Mouse (Mus musculus): ENCODE measurements around the gene Gcnt7.

Gene Gcnt7

GRCm38 (mm10) chr2:172460647-172461046, 2.3 kb upstream of the Gcnt7 start:
- DNase-seq (ENCODE audit: low read depth, low spot score), result no peak

- no peak for DNase-seq (ENCODE audit: low read depth, low spot score)
These were observed 5.9 kb downstream of the Gcnt7 start for GRCm38 (mm10) chr2:172452458-172452857.

- DNase-seq (ENCODE audit: low read depth, low spot score), result no peak
These were observed 6.4 kb downstream of the Gcnt7 start for GRCm38 (mm10) chr2:172452031-172452430.

GRCm38 (mm10) chr2:172450640-172451039, 7.8 kb downstream of the Gcnt7 start:
- DNase-seq (ENCODE audit: low read depth, low spot score), result no peak

GRCm38 (mm10) chr2:172448329-172448728, 10.1 kb downstream of the Gcnt7 start:
- DNase-seq (ENCODE audit: low read depth, low spot score), result no peak

- no peak for DNase-seq (ENCODE audit: low read depth, low spot score)
These were observed 11.1 kb downstream of the Gcnt7 start for GRCm38 (mm10) chr2:172447317-172447716.

- no peak for DNase-seq (ENCODE audit: low read depth, low spot score)
These were observed 12.8 kb downstream of the Gcnt7 start for GRCm38 (mm10) chr2:172445617-172446016.

GRCm38 (mm10) chr2:172441176-172441575, 17.2 kb downstream of the Gcnt7 start:
- DNase-seq (ENCODE audit: low read depth, low spot score), result peak; percentile 43

- DNase-seq (ENCODE audit: low read depth, low spot score), result no peak
These were observed 17.8 kb downstream of the Gcnt7 start for GRCm38 (mm10) chr2:172440640-172441005.

- peak; percentile 95 for DNase-seq (ENCODE audit: low read depth, low spot score)
These were observed 18.4 kb downstream of the Gcnt7 start, which contains the start of gene Rtf2 for GRCm38 (mm10) chr2:172439843-172440639. Rtf2 (plus strand) TSS chr2:172440556.

GRCm38 (mm10) chr2:172437371-172437952, 20.9 kb downstream of the Gcnt7 start:
- DNase-seq (ENCODE audit: low read depth, low spot score), result no peak

GRCm38 (mm10) chr2:172433746-172434145, 24.6 kb downstream of the Gcnt7 start:
- DNase-seq (ENCODE audit: low read depth, low spot score), result no peak

GRCm38 (mm10) chr2:172430609-172431008, 27.8 kb downstream of the Gcnt7 start:
- DNase-seq (ENCODE audit: low read depth, low spot score), result no peak

GRCm38 (mm10) chr2:172418208-172418607, 40.2 kb downstream of the Gcnt7 start:
- DNase-seq (ENCODE audit: low read depth, low spot score), result no peak

GRCm38 (mm10) chr2:172416876-172417275, 41.5 kb downstream of the Gcnt7 start:
- DNase-seq (ENCODE audit: low read depth, low spot score), result no peak

- DNase-seq (ENCODE audit: low read depth, low spot score), result no peak
These were observed 42.2 kb downstream of the Gcnt7 start for GRCm38 (mm10) chr2:172416218-172416617.

GRCm38 (mm10) chr2:172413894-172414293, 44.5 kb downstream of the Gcnt7 start:
- DNase-seq (ENCODE audit: low read depth, low spot score), result no peak

- no peak for DNase-seq (ENCODE audit: low read depth, low spot score)
These were observed 45.1 kb downstream of the Gcnt7 start for GRCm38 (mm10) chr2:172413273-172413672.

- DNase-seq (ENCODE audit: low read depth, low spot score), result no peak
These were observed 45.9 kb downstream of the Gcnt7 start for GRCm38 (mm10) chr2:172412454-172412853.

GRCm38 (mm10) chr2:172411091-172411490, 47.3 kb downstream of the Gcnt7 start:
- DNase-seq (ENCODE audit: low read depth, low spot score), result no peak

- DNase-seq (ENCODE audit: low read depth, low spot score), result no peak
These were observed 47.7 kb downstream of the Gcnt7 start for GRCm38 (mm10) chr2:172410686-172411085.

GRCm38 (mm10) chr2:172407499-172407898, 50.9 kb downstream of the Gcnt7 start:
- no peak for DNase-seq (ENCODE audit: low read depth, low spot score)

GRCm38 (mm10) chr2:172406173-172406572, 52.2 kb downstream of the Gcnt7 start:
- DNase-seq (ENCODE audit: low read depth, low spot score), result no peak
